Comparison of ENCODE assay signal across 9 mouse cellular contexts in the genomic region with DNA sequence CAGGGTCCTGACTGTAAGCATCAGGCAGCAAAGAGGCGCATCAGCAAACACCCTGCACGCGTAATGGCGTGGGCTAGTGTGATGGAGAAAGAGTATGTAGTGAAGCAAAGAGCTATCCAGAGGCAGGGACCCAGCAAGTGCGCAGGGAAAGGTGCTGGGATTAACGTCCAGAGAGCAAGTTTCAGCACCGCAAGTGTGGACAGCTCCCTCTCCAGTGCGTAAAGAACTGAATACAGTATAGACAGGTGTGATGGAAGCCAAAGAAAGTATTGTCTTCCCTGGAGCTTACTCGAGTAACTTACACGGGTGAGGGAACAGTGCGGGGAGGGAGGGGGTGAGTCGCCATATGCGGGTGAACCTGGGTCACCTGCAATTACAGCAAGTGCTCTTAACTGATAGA.
DNase-seq lines count a peak whose midpoint lies in the region; ATAC-seq lines count a peak whose summit lies in the region.
"Had no signal": no experiment of that assay in that cellular context is flagged by ENCODE, and none has a peak within 500 bp of the region (broad histone marks: within the 10 kb centered on the region; RNA-seq: fewer than 3 reads in every experiment).

No protein-coding gene starts in this region.

- H3K27me3 ChIP-seq in heart, embryonic 10.5 days (ENCODE audit: insufficient read depth, poor library complexity, severe bottlenecking): no peaks in the 10 kb centered on the region
- H3K27me3 ChIP-seq in midbrain, embryonic 14.5 days (ENCODE audit: control insufficient read depth, insufficient read depth, low read length): no peaks in the 10 kb centered on the region; the same call in 1 of the 2 replicates
- H3K27me3 ChIP-seq: liver, embryonic 15.5 days had no signal

- H3K9ac ChIP-seq in midbrain, embryonic 14.5 days (replicated peaks; ENCODE audit: low read length): no peak overlapping the region
- H3K9ac ChIP-seq: liver, embryonic 15.5 days had no signal

- no peak overlapping the region for H3K27ac ChIP-seq in heart, embryonic 10.5 days
- peak overlapping the region; percentile 87 for H3K27ac ChIP-seq in midbrain, embryonic 14.5 days (replicated peaks; ENCODE audit: low read depth, low read length)
- H3K27ac ChIP-seq: liver, embryonic 15.5 days had no signal

- H3K4me3 ChIP-seq in heart, embryonic 10.5 days: no peak overlapping the region
- no peak overlapping the region for H3K4me3 ChIP-seq in midbrain, embryonic 14.5 days (replicated peaks; ENCODE audit: low read depth, low read length)
- H3K4me3 ChIP-seq: liver, embryonic 15.5 days had no signal

- no peak overlapping the region; the same call in 1 of the 2 replicates for H3K4me2 ChIP-seq in midbrain, embryonic 14.5 days (ENCODE audit: low read length)
- H3K4me2 ChIP-seq: liver, embryonic 15.5 days had no signal

- no peaks in the 10 kb centered on the region for H3K4me1 ChIP-seq in heart, embryonic 10.5 days
- H3K4me1 ChIP-seq in midbrain, embryonic 14.5 days (ENCODE audit: control insufficient read depth, insufficient read depth, low read length): peaks cover 28% of the 10 kb centered on the region
- H3K4me1 ChIP-seq: liver, embryonic 15.5 days had no signal

- no peaks in the 10 kb centered on the region for H3K9me3 ChIP-seq in heart, embryonic 10.5 days
- no peaks in the 10 kb centered on the region for H3K9me3 ChIP-seq in midbrain, embryonic 14.5 days (ENCODE audit: control insufficient read depth, low read length)
- H3K9me3 ChIP-seq: liver, embryonic 15.5 days had no signal

- no peak for ATAC-seq in midbrain, embryonic 14.5 days (ENCODE audit: low FRiP score, low TSS enrichment)

- H3K36me3 ChIP-seq in heart, embryonic 10.5 days: peaks cover 93% of the 10 kb centered on the region
- no peaks in the 10 kb centered on the region for H3K36me3 ChIP-seq in midbrain, embryonic 14.5 days (ENCODE audit: control insufficient read depth, insufficient read depth, low read length)
- H3K36me3 ChIP-seq: liver, embryonic 15.5 days had no signal

- peak; percentile 64 for DNase-seq in heart, postnatal 4 days
- no peak for DNase-seq in heart, embryonic 10.5 days (ENCODE audit: low spot score)
- peak; percentile 75 for DNase-seq in adrenal gland, postnatal 10 days
- DNase-seq in hindlimb bud, embryonic 11.5 days (ENCODE audit: extremely low spot score, low read depth, low spot score): peak; percentile 46
- DNase-seq in midbrain, embryonic 14.5 days: peak; percentile 51
- DNase-seq in right cerebral cortex, postnatal 14 days: no peak
- no peak for DNase-seq in right cerebral cortex, postnatal 25 days
- DNase-seq in cerebellum, adult 9-11 months: no peak

- WGBS in heart, embryonic 10.5 days: 42% methylated on average over 13 of the region's 13 CpGs
- 42% methylated on average over 13 of the region's 13 CpGs for WGBS in midbrain, embryonic 14.5 days

Comparison
In these comparisons a context has a peak if more than half of its experiments do, and no peak if none do; other contexts are left out.
1. DNase-seq: peak in heart, postnatal 4 days (single experiment), adrenal gland, postnatal 10 days (single experiment), hindlimb bud, embryonic 11.5 days (single experiment) and midbrain, embryonic 14.5 days (single experiment); none in heart, embryonic 10.5 days (single experiment), right cerebral cortex, postnatal 14 days (single experiment), right cerebral cortex, postnatal 25 days (single experiment) and cerebellum, adult 9-11 months (single experiment).